In genomic region chr5:113641066-113641465, GRCm38 (mm10) we compare ENCODE assay signal across 20 mouse cellular contexts. TPM values are rescaled to one million over a fixed set of nuclear protein-coding genes. Genes with fewer than 3 reads are reported as not detected.
DNase-seq lines count a peak whose midpoint lies in the region; ATAC-seq lines count a peak whose summit lies in the region.
"Had no signal": no experiment of that assay in that cellular context is flagged by ENCODE, and none has a peak within 500 bp of the region (broad histone marks: within the 10 kb centered on the region; RNA-seq: fewer than 3 reads in every experiment).

No protein-coding gene starts in this region.

- WGBS in lung, embryonic 16.5 days, result 62% methylated on average over 6 of the region's 6 CpGs
- WGBS in neural tube, embryonic 12.5 days, result 60% methylated on average over 6 of the region's 6 CpGs
- 69% methylated on average over 6 of the region's 6 CpGs for WGBS in limb, embryonic 10.5 days
- 58% methylated on average over 6 of the region's 6 CpGs for WGBS in forebrain, embryonic 12.5 days

- H3K27ac ChIP-seq in lung, embryonic 16.5 days (ENCODE audit: low read length), result peak overlapping the region; percentile 49; the same call in 1 of the 2 replicates
- H3K27ac ChIP-seq in neural tube, embryonic 12.5 days, result no peak overlapping the region
- peak overlapping the region; percentile 12; the same call in 1 of the 2 replicates for H3K27ac ChIP-seq in limb, embryonic 10.5 days
- no peak overlapping the region for H3K27ac ChIP-seq in forebrain, embryonic 12.5 days
- H3K27ac ChIP-seq: embryonic facial prominence, embryonic 13.5 days; forebrain, embryonic 13.5 days; heart, embryonic 10.5 days; hindbrain, embryonic 12.5 days had no signal

- no peak for DNase-seq in lung, postnatal 4 days
- no peak for DNase-seq in neural tube, embryonic 10.5 days (ENCODE audit: extremely low spot score, low spot score)
- peak; percentile 52 for DNase-seq in brain, adult 2 months (ENCODE audit: low read depth, low spot score)
- no peak for DNase-seq in limb, embryonic 10.5 days (ENCODE audit: low spot score)
- DNase-seq: adrenal gland, adult 2 months; adrenal gland, postnatal 36 days; cerebellum, adult 11 months; cerebellum, adult 9-10 months; gastrocnemius, postnatal 10 days; heart, adult 18-20 months; heart, postnatal 10 days; heart, postnatal 4 days had no signal

- H3K36me3 ChIP-seq in lung, embryonic 16.5 days (ENCODE audit: control insufficient read depth, insufficient read depth, low read length), result no peaks in the 10 kb centered on the region
- H3K36me3 ChIP-seq in neural tube, embryonic 12.5 days, result no peaks in the 10 kb centered on the region
- no peaks in the 10 kb centered on the region for H3K36me3 ChIP-seq in limb, embryonic 10.5 days
- H3K36me3 ChIP-seq in forebrain, embryonic 12.5 days (replicated peaks), result no peaks in the 10 kb centered on the region
- H3K36me3 ChIP-seq: embryonic facial prominence, embryonic 13.5 days; heart, embryonic 10.5 days; hindbrain, embryonic 12.5 days had no signal

- H3K9me3 ChIP-seq in lung, embryonic 16.5 days (ENCODE audit: control insufficient read depth, low read length), result no peaks in the 10 kb centered on the region
- no peaks in the 10 kb centered on the region for H3K9me3 ChIP-seq in neural tube, embryonic 12.5 days
- no peaks in the 10 kb centered on the region for H3K9me3 ChIP-seq in limb, embryonic 10.5 days (replicated peaks)
- no peaks in the 10 kb centered on the region for H3K9me3 ChIP-seq in forebrain, embryonic 12.5 days
- H3K9me3 ChIP-seq: embryonic facial prominence, embryonic 13.5 days; forebrain, embryonic 13.5 days; heart, embryonic 10.5 days; hindbrain, embryonic 12.5 days had no signal

- no peak overlapping the region for H3K9ac ChIP-seq in lung, embryonic 16.5 days (ENCODE audit: low read length)
- H3K9ac ChIP-seq in neural tube, embryonic 12.5 days, result 0 out of 2 replicates have a peak overlapping the region, but pooled peaks have one; percentile 33
- no peak overlapping the region for H3K9ac ChIP-seq in forebrain, embryonic 12.5 days
- H3K9ac ChIP-seq: embryonic facial prominence, embryonic 13.5 days; forebrain, embryonic 13.5 days; hindbrain, embryonic 12.5 days had no signal

- H3K4me1 ChIP-seq in lung, embryonic 16.5 days (replicated peaks; ENCODE audit: control insufficient read depth, insufficient read depth, low read length), result peaks cover 33% of the 10 kb centered on the region
- H3K4me1 ChIP-seq in neural tube, embryonic 12.5 days, result peaks cover 8% of the 10 kb centered on the region; the same call in 1 of the 2 replicates
- H3K4me1 ChIP-seq in limb, embryonic 10.5 days, result peaks cover 59% of the 10 kb centered on the region
- peaks cover 11% of the 10 kb centered on the region; the same call in 1 of the 2 replicates for H3K4me1 ChIP-seq in forebrain, embryonic 12.5 days

- H3K4me3 ChIP-seq in lung, embryonic 16.5 days (ENCODE audit: low read length), result no peak overlapping the region
- no peak overlapping the region for H3K4me3 ChIP-seq in neural tube, embryonic 12.5 days
- no peak overlapping the region for H3K4me3 ChIP-seq in limb, embryonic 10.5 days
- H3K4me3 ChIP-seq in forebrain, embryonic 12.5 days (replicated peaks), result no peak overlapping the region
- H3K4me3 ChIP-seq: embryonic facial prominence, embryonic 13.5 days; forebrain, embryonic 13.5 days; heart, embryonic 10.5 days; hindbrain, embryonic 12.5 days had no signal

- no peak for ATAC-seq in lung, embryonic 16.5 days (ENCODE audit: low read depth)
- ATAC-seq in neural tube, embryonic 12.5 days (ENCODE audit: low FRiP score, low read depth), result no peak
- no peak for ATAC-seq in forebrain, embryonic 12.5 days (ENCODE audit: low FRiP score)
- ATAC-seq: forebrain, embryonic 13.5 days; hindbrain, embryonic 16.5 days had no signal

- H3K4me2 ChIP-seq in lung, embryonic 16.5 days (ENCODE audit: low read depth, low read length), result no peak overlapping the region
- H3K4me2 ChIP-seq in neural tube, embryonic 12.5 days (replicated peaks), result no peak overlapping the region
- H3K4me2 ChIP-seq in forebrain, embryonic 12.5 days, result no peak overlapping the region
- H3K4me2 ChIP-seq: embryonic facial prominence, embryonic 13.5 days; forebrain, embryonic 13.5 days; hindbrain, embryonic 12.5 days had no signal

- no peaks in the 10 kb centered on the region for H3K27me3 ChIP-seq in lung, embryonic 16.5 days (ENCODE audit: control insufficient read depth, insufficient read depth, low read depth, low read length)
- H3K27me3 ChIP-seq in neural tube, embryonic 12.5 days (replicated peaks), result no peaks in the 10 kb centered on the region
- H3K27me3 ChIP-seq in limb, embryonic 10.5 days (ENCODE audit: low read depth, poor library complexity, severe bottlenecking), result peaks cover 6% of the 10 kb centered on the region; the same call in 1 of the 2 replicates
- H3K27me3 ChIP-seq in forebrain, embryonic 12.5 days, result peaks cover 5% of the 10 kb centered on the region; the same call in 1 of the 2 replicates
- H3K27me3 ChIP-seq: embryonic facial prominence, embryonic 13.5 days; forebrain, embryonic 13.5 days had no signal

RNA-seq across cellular contexts. Expression of gene Cmklr1, which starts 9.2 kb away (rescaled TPM):
- 14.0 and 17.9 TPM in 2 replicates for polyA plus RNA-seq in lung, embryonic 16.5 days (2015; fragmentation: Nextera tagmentation; extraction: Ambion mirVana)
- polyA plus RNA-seq in neural tube, embryonic 12.5 days (2016; fragmentation: Nextera tagmentation; extraction: Ambion mirVana), result 2.2 and 2.3 TPM in 2 replicates
- 2.3 and 3.4 TPM in 2 replicates for polyA plus RNA-seq in limb, embryonic 10.5 days (2016; fragmentation: Nextera tagmentation; extraction: Ambion mirVana)
- polyA plus RNA-seq in forebrain, embryonic 12.5 days (2016; fragmentation: Nextera tagmentation; extraction: Ambion mirVana), result 1.6 and 2.1 TPM in 2 replicates

Comparison
In these comparisons a context has a peak if more than half of its experiments do, and no peak if none do; other contexts are left out.
1. H3K27ac ChIP-seq: peak in lung, embryonic 16.5 days (single experiment) and limb, embryonic 10.5 days (single experiment); none in neural tube, embryonic 12.5 days (single experiment) and forebrain, embryonic 12.5 days (single experiment).